Mouse (Mus musculus): Measurements from ENCODE around the gene Fat4.

DNA sequence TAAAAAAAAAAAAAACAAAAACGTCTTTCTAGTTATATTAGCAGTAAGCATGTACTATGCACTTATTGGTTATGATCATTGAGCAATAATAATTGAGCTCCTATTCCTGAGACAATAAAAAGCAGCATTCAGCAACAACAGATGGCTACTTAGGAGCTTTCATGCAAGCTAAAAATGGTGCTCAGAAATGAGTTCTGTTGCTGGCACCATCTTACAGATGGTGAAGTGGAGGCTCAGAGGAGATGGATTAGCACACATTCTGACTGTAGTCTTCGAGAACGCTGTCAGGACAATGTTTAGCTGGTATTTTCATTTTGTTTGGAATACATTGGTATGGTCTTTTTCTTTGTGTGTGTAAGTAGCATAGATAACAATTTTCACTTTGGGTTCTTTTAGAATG, 20.1 kb downstream of the Fat4 start:
- TF ChIP-seq GATA1 (IDR thresholded peaks at IDR 0.05; ENCODE audit: low read length) (no peak), TAL1 (IDR thresholded peaks at IDR 0.05; ENCODE audit: low read length) (no peak)

Data from erythroblast, embryonic 14.5 days (primary cell).